Mouse (Mus musculus) T-helper 17 cell (primary cell): ENCODE results near the gene Clcn6.

Experiments
- in situ Hi-C, 2 experiments: fragments of 300-600 bp; cut with MboI, MseI; formaldehyde crosslinking; loops; 1 replicate in 1 of 2; 2 replicates in 1 of 2; pipeline ENCODE4 v1.15.1; 2025; ENCODE audit warnings: high pct_unique_total_duplicates in 2 of 2

The Clcn6 gene

GRCm38 (mm10) chr4:148000202-148000772 is 38.3 kb downstream of the Clcn6 start, which contains the start of gene Nppa:
TSS of gene Nppa (plus strand) at chr4:148000722.
- in situ Hi-C loops = loop anchor here in 1 of 2 experiments (5.0 kb wide), 1 partner anchor 43 kb away; no protein-coding TSS in a partner anchor

GRCm38 (mm10) chr4:147995311-147995710 is 43.3 kb downstream of the Clcn6 start:
- in situ Hi-C loops = no loop called here

GRCm38 (mm10) chr4:147993571-147994095 is 45.0 kb downstream of the Clcn6 start:
- in situ Hi-C loops = no loop called here

DNA sequence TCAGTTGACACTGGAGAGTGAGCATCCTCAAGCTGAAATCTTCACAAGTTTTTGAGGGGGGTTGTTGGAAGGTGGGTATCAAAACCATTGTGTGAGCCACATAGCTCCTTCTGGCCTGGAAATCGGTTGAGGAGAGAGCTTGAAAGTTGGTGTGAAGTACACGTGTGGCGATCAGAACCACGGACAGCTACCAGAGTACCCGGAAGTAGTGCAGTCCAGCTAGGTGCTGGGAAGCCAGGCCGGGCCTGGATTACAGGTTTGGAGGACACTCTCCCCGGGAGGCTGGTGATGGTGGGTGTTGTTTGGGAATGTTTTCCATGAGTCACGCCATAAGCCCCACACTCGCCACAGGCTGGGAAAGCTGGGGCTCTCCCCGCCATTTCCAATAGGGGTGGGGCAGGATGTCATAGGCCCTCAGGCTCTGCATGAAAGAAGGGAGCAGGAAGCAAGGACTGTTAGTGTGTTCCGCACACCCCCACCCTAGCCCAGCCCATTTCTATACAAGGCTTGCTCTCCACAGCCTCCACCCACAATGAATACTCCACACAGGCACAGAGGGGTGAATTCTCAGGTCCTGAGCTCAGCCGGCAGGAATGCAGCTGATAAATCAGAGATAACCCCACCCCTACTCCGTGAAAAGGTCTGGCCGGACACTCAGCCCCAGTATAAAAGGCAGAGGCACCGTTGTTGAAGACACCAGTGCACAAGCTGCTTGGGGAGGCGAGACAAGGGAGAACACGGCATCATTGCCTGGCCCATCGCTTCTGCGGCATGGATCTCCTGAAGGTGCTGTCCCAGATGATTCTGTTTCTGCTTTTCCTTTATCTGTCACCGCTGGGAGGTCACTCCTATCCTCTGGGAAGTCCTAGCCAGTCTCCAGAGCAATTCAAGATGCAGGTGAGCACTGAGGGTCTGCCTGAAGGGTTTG is 53.2 kb downstream of the Clcn6 start, which contains the start of gene Nppb:
Nppb (plus strand) TSS at position 584 of the 928 bp plus-strand sequence.
- in situ Hi-C loops = no loop called here

DNA sequence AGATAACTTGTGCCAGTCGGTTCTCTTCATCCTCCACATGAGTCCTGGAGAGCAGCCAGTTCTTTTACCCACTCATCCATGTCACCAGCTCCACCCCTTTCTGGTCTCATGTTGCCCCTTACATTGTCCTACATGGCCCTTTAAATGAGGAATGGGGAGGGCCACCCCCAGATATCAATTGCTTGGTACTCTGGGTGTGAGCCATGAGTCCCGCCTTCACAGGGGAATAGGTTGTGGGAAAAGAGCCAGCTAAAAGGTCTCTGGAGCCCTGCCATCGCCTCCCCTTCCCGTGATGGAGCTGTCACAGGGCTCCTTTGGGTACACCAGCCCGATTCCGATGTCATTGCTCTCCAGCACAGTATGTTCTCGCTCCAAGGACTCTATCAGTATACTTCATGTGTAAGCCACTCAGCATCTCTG is 59.2 kb downstream of the Clcn6 start:
- in situ Hi-C loops = no loop called here

DNA sequence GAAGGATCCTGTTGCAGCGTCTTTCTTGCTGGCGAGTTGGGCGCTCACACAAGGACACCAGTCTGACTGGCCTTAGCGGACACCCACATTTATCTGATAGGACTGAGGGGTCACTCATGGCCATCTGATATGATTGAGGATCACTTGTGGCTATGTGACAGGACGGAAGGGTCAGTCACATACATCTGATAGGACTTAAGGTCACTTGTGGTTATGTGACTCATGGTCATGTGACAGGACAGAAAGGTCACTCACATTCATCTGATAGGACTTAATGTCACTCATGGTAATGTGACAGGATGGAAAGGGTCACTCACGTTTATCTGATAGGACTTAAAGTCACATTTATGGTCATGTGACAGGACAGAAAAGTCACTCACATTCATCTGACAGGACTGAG is 60.2 kb downstream of the Clcn6 start:
- in situ Hi-C loops = no loop called here

GRCm38 (mm10) chr4:147977726-147978125 is 60.9 kb downstream of the Clcn6 start:
- in situ Hi-C loops = no loop called here

DNA sequence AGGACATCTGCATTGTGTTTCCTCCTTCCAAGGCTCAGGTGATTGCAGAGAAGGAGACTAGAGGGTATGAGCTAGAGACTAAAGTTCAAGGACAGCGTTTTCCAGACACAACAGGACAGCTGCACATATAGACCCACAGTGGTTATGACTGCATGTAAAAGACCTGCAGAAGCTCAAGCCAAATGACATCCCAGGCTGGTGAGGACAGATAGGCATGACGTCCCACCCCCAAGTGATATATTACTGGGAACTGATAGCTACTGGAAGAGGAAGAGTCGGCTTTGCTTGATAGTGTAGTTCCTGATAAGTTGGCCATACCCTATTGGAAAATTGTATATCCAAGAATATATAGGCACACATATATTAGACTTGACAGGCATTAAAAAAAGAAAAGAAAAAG is 62.4 kb downstream of the Clcn6 start:
- in situ Hi-C loops = no loop called here

GRCm38 (mm10) chr4:147969337-147969736 is 69.3 kb downstream of the Clcn6 start:
- in situ Hi-C loops = no loop called here

DNA sequence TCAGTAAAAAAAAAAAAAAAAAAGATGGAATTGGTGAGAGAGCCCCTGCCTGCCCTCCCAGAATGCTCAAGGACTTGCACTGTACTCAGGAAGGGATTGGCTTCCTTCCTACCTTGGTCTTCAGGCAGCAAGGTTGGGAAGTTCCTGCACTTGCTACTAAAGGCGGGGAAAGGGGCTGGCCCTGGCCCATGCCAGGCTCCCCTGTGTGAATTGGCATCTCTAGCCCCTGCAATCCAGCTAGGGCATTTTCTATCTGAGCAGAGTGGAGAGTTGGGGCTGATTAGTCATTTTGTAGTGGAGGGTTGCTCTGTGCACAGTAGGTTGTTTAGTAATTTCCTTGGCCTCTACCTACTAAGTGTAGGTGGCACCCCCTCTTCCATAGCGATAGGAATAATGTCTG is 69.8 kb downstream of the Clcn6 start:
- in situ Hi-C loops = no loop called here

GRCm38 (mm10) chr4:147965712-147966111 is 72.9 kb downstream of the Clcn6 start:
- in situ Hi-C loops = no loop called here

- in situ Hi-C loops = loop anchor here in 1 of 2 experiments (5.0 kb wide), 1 partner anchor 44 kb away; no protein-coding TSS in a partner anchor
These were observed 75.0 kb downstream of the Clcn6 start for GRCm38 (mm10) chr4:147963623-147964022.

- in situ Hi-C loops = loop anchor here in 1 of 2 experiments (5.0 kb wide), 1 partner anchor 45 kb away; no protein-coding TSS in a partner anchor
These were observed 75.8 kb downstream of the Clcn6 start for GRCm38 (mm10) chr4:147962781-147963180.

DNA sequence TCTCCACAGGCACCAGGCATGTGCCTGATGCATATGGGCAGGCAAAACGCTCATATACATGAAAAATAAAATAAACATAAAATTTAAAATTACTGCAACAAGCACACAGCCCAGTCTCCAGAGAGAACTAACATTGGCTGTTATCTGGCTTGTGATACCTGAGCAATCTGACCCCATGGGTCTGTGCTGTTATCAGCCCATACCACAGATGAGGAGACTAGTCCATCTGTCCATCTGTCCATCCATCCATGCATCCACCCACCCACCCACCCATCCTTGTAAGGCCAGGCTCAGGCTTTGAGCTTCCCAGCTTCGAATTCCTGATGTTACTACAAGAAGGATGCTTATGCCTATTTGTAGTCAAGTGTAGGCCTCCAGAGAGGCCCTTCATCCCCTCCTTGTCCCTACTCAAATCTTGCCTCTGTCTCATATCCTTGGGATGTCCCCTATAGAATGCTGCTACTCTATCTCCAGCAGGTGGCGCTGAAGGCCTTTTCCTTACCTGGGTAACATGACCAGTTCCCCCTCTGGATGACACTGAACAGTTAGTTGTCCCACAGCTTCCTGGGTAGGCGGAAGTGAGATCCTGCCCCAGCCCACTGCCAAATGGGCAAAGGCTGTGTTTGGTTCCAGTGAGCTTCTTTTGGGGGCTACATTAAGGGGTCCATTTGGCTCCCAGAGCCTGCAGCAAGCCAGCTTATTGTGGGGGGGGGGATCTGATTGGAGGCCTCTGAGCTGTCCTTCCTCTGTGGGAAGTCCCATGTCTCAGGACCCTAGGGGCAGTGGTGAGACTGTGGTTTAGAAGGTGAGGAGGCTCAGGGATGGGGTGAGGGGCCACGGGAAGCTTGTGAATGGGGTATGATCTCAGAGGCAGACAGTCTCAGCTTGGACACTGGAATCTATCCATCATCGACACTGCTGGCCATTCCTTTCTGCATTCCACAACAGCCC is 78.5 kb downstream of the Clcn6 start:
- in situ Hi-C loops = loop anchor here (5.0 kb wide), 3 partner anchors 42 to 107 kb away; partner anchors contain the start of gene Nppa (in 1 of the 2)

GRCm38 (mm10) chr4:147957141-147957540 is 81.5 kb downstream of the Clcn6 start:
- in situ Hi-C loops = loop anchor here in 1 of 2 experiments (5.0 kb wide), 2 partner anchors 45 to 110 kb away; partner anchors contain the start of gene Nppa
